Mouse (Mus musculus): ENCODE results near the gene Ndufs1. TPM values are rescaled to one million over a fixed set of nuclear protein-coding genes. Genes with fewer than 3 reads are reported as not detected.
"Not testable (repeated sequence)": the region's sequence is repeated elsewhere in the genome, so short reads cannot be mapped to it uniquely, and the experiment has no call there.

Gene Ndufs1
- total RNA-seq, 2 experiments from 2014 or later, result 379 to 450 TPM

GRCm38 (mm10) chr1:63185430-63185829 is 8.8 kb upstream of the Ndufs1 start:
- DNase-seq, result not testable (repeated sequence)

DNA sequence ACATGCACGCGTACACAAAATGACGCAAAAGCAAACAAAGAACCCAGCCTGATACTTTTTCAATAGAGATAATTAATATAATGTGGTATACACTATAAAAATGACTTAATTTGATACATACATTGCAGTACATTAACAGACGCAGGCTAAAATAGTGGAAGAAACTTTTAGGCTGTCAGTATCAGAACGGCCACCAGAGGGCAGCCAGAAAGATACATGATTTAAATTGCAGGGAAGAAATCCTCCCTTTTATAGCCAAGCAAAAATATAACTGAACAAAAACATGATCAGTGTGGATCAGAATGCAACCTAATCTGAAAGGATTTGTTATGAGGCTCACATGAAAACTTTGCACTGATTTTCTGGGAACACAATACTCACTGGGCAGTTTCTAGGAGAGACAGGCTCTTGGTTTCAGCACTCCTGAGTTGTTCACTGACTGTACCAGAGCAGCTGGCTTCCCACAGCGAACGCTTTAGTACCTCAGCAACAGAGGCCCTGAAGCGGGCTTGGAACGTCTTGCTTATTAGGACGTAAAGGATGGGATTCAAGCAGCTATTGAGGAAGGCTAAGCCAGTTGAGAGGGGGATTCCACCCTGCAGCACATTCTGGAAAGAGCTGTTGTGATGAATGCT is 6.1 kb upstream of the Ndufs1 start:
- DNase-seq, result peak; percentile 71

DNA sequence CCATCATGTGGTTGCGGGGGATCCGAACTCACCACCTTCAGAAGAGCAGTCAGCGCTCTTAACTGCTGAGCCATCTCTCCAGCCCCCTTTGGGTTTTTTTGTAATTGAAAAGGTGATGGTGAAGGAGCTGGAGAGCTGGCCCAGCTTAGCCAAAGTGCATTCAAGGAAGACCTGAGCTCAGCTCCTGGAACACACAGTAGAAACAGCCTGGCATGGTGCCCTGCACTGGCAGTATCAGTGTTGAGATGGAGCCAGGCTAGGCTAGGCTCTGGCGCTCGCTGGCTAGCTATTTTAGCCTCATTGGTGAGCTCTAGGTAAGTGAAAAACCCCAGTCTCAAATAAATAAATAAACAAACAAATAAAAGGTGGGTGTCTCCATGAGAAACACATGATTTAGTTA is 5.6 kb upstream of the Ndufs1 start:
- peak; percentile 81 for DNase-seq

DNA sequence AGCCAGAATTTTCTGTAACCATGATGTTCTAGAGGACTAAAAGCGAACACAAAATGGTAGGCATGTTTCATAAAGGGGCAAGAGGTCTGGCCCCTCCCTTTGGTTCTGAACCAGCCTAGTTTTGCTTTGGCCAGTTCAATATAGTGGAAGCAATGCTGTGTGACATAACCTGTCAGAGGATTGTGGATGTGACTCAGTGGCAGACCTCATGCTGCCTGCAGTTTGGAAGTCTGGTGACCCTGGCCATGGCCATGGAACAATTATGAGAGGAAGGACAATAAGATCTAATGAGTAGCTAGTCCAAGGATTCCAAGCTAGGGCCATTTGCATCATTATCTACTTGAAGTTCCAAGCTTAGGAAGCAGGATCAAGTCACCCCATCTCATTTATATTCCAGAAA is 4.8 kb upstream of the Ndufs1 start:
- DNase-seq, result no peak

- peak; percentile 94 for DNase-seq
Measured at GRCm38 (mm10) chr1:63181019-63181418, 4.4 kb upstream of the Ndufs1 start.

- not testable (repeated sequence) for DNase-seq
Measured at GRCm38 (mm10) chr1:63180575-63180974, 3.9 kb upstream of the Ndufs1 start.

- no peak for DNase-seq
Measured at GRCm38 (mm10) chr1:63180122-63180521, 3.5 kb upstream of the Ndufs1 start.

- DNase-seq, result no peak
Measured at GRCm38 (mm10) chr1:63178308-63178707, 1.7 kb upstream of the Ndufs1 start.

- no peak for DNase-seq
Measured at GRCm38 (mm10) chr1:63176259-63176603, 402 bp downstream of the Ndufs1 start.

DNA sequence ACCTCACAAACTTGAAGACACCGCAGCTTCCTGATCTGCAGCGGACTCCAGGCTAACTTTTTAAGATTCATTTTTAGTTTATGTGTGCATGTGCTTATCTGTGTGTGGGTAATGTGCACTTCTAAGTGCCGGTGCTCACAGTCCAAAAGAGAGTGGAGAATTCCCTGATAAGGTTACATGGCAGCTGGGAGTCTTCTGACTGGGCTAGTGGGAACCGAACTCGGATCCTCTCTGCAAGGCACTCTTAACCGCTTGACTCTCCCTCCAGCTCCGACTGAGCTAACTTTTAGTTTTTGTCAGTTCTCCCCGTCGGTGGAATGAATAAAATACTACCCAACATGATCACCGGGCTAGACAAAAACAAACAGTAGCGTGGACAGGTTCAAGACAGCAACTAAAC is 780 bp downstream of the Ndufs1 start:
- DNase-seq, result peak; percentile 35

DNA sequence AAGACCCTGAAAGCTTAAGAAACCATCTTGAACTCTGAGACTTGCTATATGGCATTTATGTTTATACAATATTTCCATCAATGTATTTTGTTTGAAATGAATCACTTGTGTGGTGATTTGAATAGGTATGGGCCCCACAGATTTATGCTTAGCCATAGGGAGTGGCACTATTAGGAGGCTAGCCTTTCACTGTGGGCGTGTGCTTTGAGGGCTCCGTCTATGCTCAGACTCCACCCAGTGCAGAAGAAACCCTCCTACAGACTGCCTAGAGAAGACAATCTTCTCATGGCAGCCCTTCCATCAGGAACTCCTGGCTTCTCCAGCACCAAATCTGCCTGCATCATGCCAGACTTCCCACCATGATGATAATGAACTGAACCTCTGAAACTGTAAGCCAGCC is 8.0 kb downstream of the Ndufs1 start:
- DNase-seq, result no peak

GRCm38 (mm10) chr1:63140231-63140630 is 36.4 kb downstream of the Ndufs1 start:
- no peak for DNase-seq

GRCm38 (mm10) chr1:63138586-63138985 is 38.0 kb downstream of the Ndufs1 start:
- not testable (repeated sequence) for DNase-seq

GRCm38 (mm10) chr1:63137971-63138370 is 38.7 kb downstream of the Ndufs1 start:
- DNase-seq, result no peak

DNA sequence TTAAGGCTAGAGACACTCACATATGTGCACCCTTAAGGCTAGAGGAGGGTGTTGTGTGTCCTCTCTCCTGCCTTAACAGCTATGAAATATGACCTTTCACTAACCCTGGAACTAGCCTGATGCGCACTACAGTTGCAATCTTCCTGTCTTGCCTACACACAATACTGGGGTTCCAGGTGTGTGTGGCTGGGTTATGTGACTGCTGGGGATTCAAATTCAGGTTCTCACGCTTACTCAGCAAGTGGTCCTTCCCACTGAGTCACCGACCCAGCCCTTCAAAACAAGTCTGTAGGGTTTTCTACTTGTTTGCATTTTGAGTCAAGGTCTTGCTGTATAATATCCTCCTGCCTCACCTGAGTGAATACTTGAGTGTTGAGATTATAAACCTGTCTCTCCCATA is 42.1 kb downstream of the Ndufs1 start:
- no peak for DNase-seq

DNA sequence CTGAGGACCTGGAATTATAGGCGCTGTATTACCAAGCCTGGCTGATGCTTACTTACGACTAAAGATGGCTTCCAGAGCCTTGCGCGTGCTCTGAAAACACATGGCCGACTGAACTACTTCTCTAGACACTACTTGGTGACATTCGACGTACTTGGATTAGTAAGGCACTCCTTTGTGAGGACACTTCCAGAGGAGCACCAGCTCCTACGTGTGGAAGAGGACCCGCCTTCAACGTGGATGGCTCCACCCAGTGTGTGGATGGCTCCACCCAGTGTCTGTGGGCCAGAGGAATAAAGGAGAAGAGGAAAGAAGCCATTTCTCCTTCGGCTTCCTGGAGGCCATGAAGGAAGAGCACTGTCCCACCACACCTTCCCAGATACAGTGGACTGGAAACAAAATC is 44.9 kb downstream of the Ndufs1 start:
- DNase-seq, result no peak

GRCm38 (mm10) chr1:63130883-63131282 is 45.8 kb downstream of the Ndufs1 start:
- no peak for DNase-seq

- DNase-seq, result no peak
Measured at GRCm38 (mm10) chr1:63129857-63130690, 46.6 kb downstream of the Ndufs1 start.

DNA sequence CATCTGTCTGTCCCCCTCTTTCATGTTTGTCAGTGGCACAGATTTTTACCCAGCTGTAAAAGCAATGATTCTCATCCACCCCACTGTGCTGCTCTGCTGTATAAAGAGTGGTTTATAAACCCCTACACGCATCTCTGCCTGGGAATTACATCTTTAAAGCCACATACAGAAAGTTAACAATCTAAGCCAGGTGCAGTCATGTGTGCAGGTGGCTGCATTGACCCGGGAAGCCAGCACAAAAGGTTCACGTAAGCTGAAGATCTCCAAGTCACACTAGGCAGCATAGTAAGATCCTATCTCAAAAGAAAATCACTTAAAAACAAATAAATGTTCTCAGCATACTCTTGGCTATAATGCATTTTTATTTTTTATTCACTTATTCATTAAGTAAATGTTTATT is 47.4 kb downstream of the Ndufs1 start:
- DNase-seq, result no peak

GRCm38 (mm10) chr1:63126206-63126605 is 50.4 kb downstream of the Ndufs1 start:
- DNase-seq, result no peak

- DNase-seq, result no peak
Measured at GRCm38 (mm10) chr1:63123823-63124450, 52.7 kb downstream of the Ndufs1 start.

GRCm38 (mm10) chr1:63122005-63122404 is 54.6 kb downstream of the Ndufs1 start:
- DNase-seq, result no peak

- DNase-seq, result no peak
Measured at GRCm38 (mm10) chr1:63120382-63120781, 56.3 kb downstream of the Ndufs1 start.

All from adrenal gland, postnatal 10 days (tissue).